Mouse (Mus musculus) limb, embryonic 11.5 days (tissue): ENCODE measurements around the gene Plxdc2. TPM values are rescaled to one million over a fixed set of nuclear protein-coding genes. Genes with fewer than 3 reads are reported as not detected.
A peak's percentile ranks its signal among the peaks of the same experiment; 100 is the strongest.

Experiments used
- ATAC-seq: fragments of 200-750 bp; cut with Nextera tagmentation; 2 replicates; pipeline ENCODE4 v1.8.0; 2017; ENCODE audit warnings: low read depth; ENCODE audit not compliant: insufficient number of reproducible peaks, low FRiP score, low TSS enrichment
- DNase-seq: peaks from one replicate; pipeline ENCODE4 v3.0.0-alpha.2; 2015; ENCODE audit warnings: low spot score
- H3K27ac ChIP-seq: fragments of 300-500 bp; sonication (generic); replicated peaks from 2 replicates; pipeline ENCODE4 v1.5.1; 2014; ENCODE audit warnings: low read depth, mild to moderate bottlenecking, low read length
- H3K27me3 ChIP-seq: fragments of 300-500 bp; sonication (generic); 2 replicates; pipeline ENCODE4 v1.6.1; 2014; ENCODE audit warnings: mild to moderate bottlenecking, low read length, mixed read lengths; ENCODE audit not compliant: control insufficient read depth, insufficient read depth
- H3K36me3 ChIP-seq: fragments of 300-500 bp; sonication (generic); 2 replicates; pipeline ENCODE4 v1.6.1; 2014; ENCODE audit warnings: mild to moderate bottlenecking, low read length, moderate library complexity, mixed read lengths; ENCODE audit not compliant: control insufficient read depth, insufficient read depth
- H3K4me1 ChIP-seq: fragments of 300-500 bp; sonication (generic); 2 replicates; pipeline ENCODE4 v1.6.1; 2014; ENCODE audit warnings: low read length, mixed read lengths; ENCODE audit not compliant: control insufficient read depth, insufficient read depth
- H3K4me2 ChIP-seq: fragments of 300-500 bp; sonication (generic); 2 replicates; pipeline ENCODE4 v1.6.1; 2014; ENCODE audit warnings: low read depth, mild to moderate bottlenecking, moderate library complexity; ENCODE audit not compliant: severe bottlenecking
- H3K4me3 ChIP-seq: fragments of 300-500 bp; sonication (generic); 2 replicates; pipeline ENCODE4 v1.5.1; 2014; ENCODE audit warnings: low read depth, low read length
- H3K9ac ChIP-seq: fragments of 300-500 bp; sonication (generic); 2 replicates; pipeline ENCODE4 v1.6.1; 2014; ENCODE audit warnings: mild to moderate bottlenecking, low read length
- H3K9me3 ChIP-seq: fragments of 300-500 bp; sonication (generic); 2 replicates; pipeline ENCODE4 v1.6.1; 2016; ENCODE audit warnings: low read length; ENCODE audit not compliant: control insufficient read depth
- WGBS: fragments of 180-500 bp; shearing (Covaris S2); extraction: QIAGEN DNeasy Blood & Tissue Kit; methylation state at CpG from one replicate; pipeline ENCODE4 v1.1.7; 2014; 5-methylcytosine and 5-hydroxymethylcytosine counted together
- polyA plus RNA-seq: library from polyadenylated mRNA; unstranded; fragments of >200 nt; fragmentation: Nextera tagmentation; extraction: Ambion mirVana; gene quantifications from 2 replicates; pipeline ENCODE4 v1.2.1, GENCODE M21; 2014

Plxdc2 gene
- 25.2 and 30.0 TPM in 2 replicates for polyA plus RNA-seq

- peak within 1 kb of the TSS; percentile 51 for H3K4me2 ChIP-seq
- no peaks in the 10 kb centered on the region for H3K36me3 ChIP-seq
- 0% methylated on average over 40 of the region's 45 CpGs for WGBS
- H3K27ac ChIP-seq = peak within 1 kb of the TSS; percentile 74
- ATAC-seq = peak; percentile 87
- no peaks in the 10 kb centered on the region for H3K9me3 ChIP-seq
- DNase-seq = peak; percentile 84
- H3K4me3 ChIP-seq = peak within 1 kb of the TSS; percentile 56
- peak within 1 kb of the TSS; percentile 66 for H3K9ac ChIP-seq
- peaks cover 3% of the 10 kb centered on the region; the same call in 1 of the 2 replicates for H3K4me1 ChIP-seq
- H3K27me3 ChIP-seq = no peaks in the 10 kb centered on the region
Measured at GRCm38 (mm10) chr2:16356106-16356818, at the start of gene Plxdc2. Gene Plxdc2, plus strand, starts transcription at chr2:16356304.

GRCm38 (mm10) chr2:16310387-16310786 is 45.7 kb upstream of the Plxdc2 start:
- Histone ChIP-seq H3K36me3 (no peaks in the 10 kb centered on the region), H3K27ac (no peak overlapping the region), H3K27me3 (no peaks in the 10 kb centered on the region), H3K4me2 (no peak overlapping the region), H3K9ac (no peak overlapping the region), H3K4me3 (no peak overlapping the region), H3K4me1 (no peaks in the 10 kb centered on the region), H3K9me3 (no peaks in the 10 kb centered on the region)
- ATAC-seq = no peak
- DNase-seq = no peak
- 51% methylated on average over 2 of the region's 2 CpGs for WGBS

GRCm38 (mm10) chr2:16312400-16313070 is 43.6 kb upstream of the Plxdc2 start:
- Histone ChIP-seq H3K36me3 (no peaks in the 10 kb centered on the region), H3K9ac (no peak overlapping the region), H3K4me2 (no peak overlapping the region), H3K27me3 (no peaks in the 10 kb centered on the region), H3K4me3 (no peak overlapping the region), H3K4me1 (no peaks in the 10 kb centered on the region), H3K9me3 (no peaks in the 10 kb centered on the region), H3K27ac (no peak overlapping the region)
- ATAC-seq (no peak), DNase-seq (peak; percentile 29)
- WGBS = 59% methylated on average over 4 of the region's 4 CpGs

GRCm38 (mm10) chr2:16335194-16335781 is 20.8 kb upstream of the Plxdc2 start:
- no peak for ATAC-seq
- no peaks in the 10 kb centered on the region for H3K9me3 ChIP-seq
- no peaks in the 10 kb centered on the region for H3K4me1 ChIP-seq
- no peaks in the 10 kb centered on the region for H3K36me3 ChIP-seq
- H3K4me3 ChIP-seq = no peak overlapping the region
- no peak overlapping the region for H3K4me2 ChIP-seq
- no peaks in the 10 kb centered on the region for H3K27me3 ChIP-seq
- no peak for DNase-seq
- H3K9ac ChIP-seq = no peak overlapping the region
- WGBS = 44% methylated on average over 4 of the region's 4 CpGs
- no peak overlapping the region for H3K27ac ChIP-seq

- Histone ChIP-seq H3K27me3 (no peaks in the 10 kb centered on the region), H3K9me3 (no peaks in the 10 kb centered on the region), H3K9ac (no peak overlapping the region), H3K4me3 (no peak overlapping the region), H3K4me2 (no peak overlapping the region), H3K36me3 (no peaks in the 10 kb centered on the region), H3K27ac (no peak overlapping the region), H3K4me1 (no peaks in the 10 kb centered on the region)
- DNase-seq (no peak), ATAC-seq (no peak)
- 74% methylated on average over 2 of the region's 2 CpGs for WGBS
Measured at GRCm38 (mm10) chr2:16344564-16344963, 11.5 kb upstream of the Plxdc2 start.

- no peak overlapping the region for H3K4me2 ChIP-seq
- no peaks in the 10 kb centered on the region for H3K36me3 ChIP-seq
- no peaks in the 10 kb centered on the region for H3K9me3 ChIP-seq
- H3K4me3 ChIP-seq = no peak overlapping the region
- H3K4me1 ChIP-seq = no peaks in the 10 kb centered on the region
- ATAC-seq (no peak), DNase-seq (no peak)
- 52% methylated on average over 3 of the region's 3 CpGs for WGBS
- no peak overlapping the region for H3K27ac ChIP-seq
- no peaks in the 10 kb centered on the region for H3K27me3 ChIP-seq
- no peak overlapping the region for H3K9ac ChIP-seq
Measured at GRCm38 (mm10) chr2:16351106-16351505, 5.0 kb upstream of the Plxdc2 start.

- under 1% methylated on average over 22 of the region's 22 CpGs for WGBS
- Histone ChIP-seq H3K9ac (peak overlapping the region; percentile 66), H3K36me3 (no peaks in the 10 kb centered on the region), H3K27ac (peak overlapping the region; percentile 74), H3K4me1 (peaks cover 3% of the 10 kb centered on the region; the same call in 1 of the 2 replicates), H3K27me3 (no peaks in the 10 kb centered on the region), H3K9me3 (no peaks in the 10 kb centered on the region), H3K4me3 (peak overlapping the region; percentile 56), H3K4me2 (peak overlapping the region; percentile 51)
- ATAC-seq (peak; percentile 95), DNase-seq (peak; percentile 85)
Measured at GRCm38 (mm10) chr2:16355611-16356105, 446 bp upstream of the Plxdc2 start.
